Mouse (Mus musculus) ES-E14 (cell line): Measurements from ENCODE around the gene Lifr. TPM values are rescaled to one million over a fixed set of nuclear protein-coding genes. Genes with fewer than 3 reads are reported as not detected.
A peak's percentile ranks its signal among the peaks of the same experiment; 100 is the strongest.

Experiments
- DNase-seq: peaks from one replicate; pipeline ENCODE4 v3.0.0-alpha.2; 2013; ENCODE audit warnings: low read depth, low spot score
- H3K27ac ChIP-seq: 2 replicates; pipeline ENCODE4 v1.5.1; 2012; ENCODE audit warnings: low read depth, mild to moderate bottlenecking, low read length, moderate library complexity, mixed read lengths; ENCODE audit not compliant: poor library complexity, insufficient read depth, severe bottlenecking
- H3K36me3 ChIP-seq: 2 replicates; pipeline ENCODE4 v1.6.1; 2012; ENCODE audit warnings: mild to moderate bottlenecking, low read length, moderate library complexity, mixed read lengths; ENCODE audit not compliant: control insufficient read depth, poor library complexity, insufficient read depth, severe bottlenecking
- H3K4me1 ChIP-seq, 2 experiments: fragments of 150-350 bp in 1 of 2; sonication (generic) in 1 of 2; 2 replicates each; pipeline ENCODE4 v1.6.1; 2012; ENCODE audit warnings: low read length in 2 of 2, mild to moderate bottlenecking in 1 of 2, mixed read lengths in 1 of 2; ENCODE audit not compliant: control insufficient read depth in 2 of 2, insufficient read depth in 2 of 2, poor library complexity in 1 of 2
- H3K4me3 ChIP-seq, 2 experiments: fragments of 150-350 bp in 1 of 2; sonication (generic) in 1 of 2; 2 replicates each; pipeline ENCODE4 v1.5.1; 2012; ENCODE audit warnings: low read length in 2 of 2, low read depth in 1 of 2, mild to moderate bottlenecking in 1 of 2, mixed read lengths in 1 of 2; ENCODE audit not compliant: insufficient read depth in 1 of 2, poor library complexity in 1 of 2, severe bottlenecking in 1 of 2
- H3K9ac ChIP-seq: 2 replicates; pipeline ENCODE4 v1.6.1; 2012; ENCODE audit warnings: low read depth, mild to moderate bottlenecking, low read length, mixed read lengths; ENCODE audit not compliant: poor library complexity, insufficient read depth, severe bottlenecking
- H3K9me3 ChIP-seq: fragments of 150-350 bp; sonication (generic); 2 replicates; pipeline ENCODE4 v1.6.1; 2012; ENCODE audit warnings: low read depth, mild to moderate bottlenecking, low read length; ENCODE audit not compliant: control insufficient read depth, insufficient read depth
- CHD2 ChIP-seq: IDR thresholded peaks from 2 replicates; pipeline ENCODE4 v1.6.1; 2014; ENCODE audit warnings: mild to moderate bottlenecking, low read depth, low read length, inconsistent platforms
- HCFC1 ChIP-seq: IDR thresholded peaks from 2 replicates; pipeline ENCODE4 v1.6.1; 2012; ENCODE audit warnings: low read length, inconsistent platforms, borderline replicate concordance; ENCODE audit not compliant: insufficient read depth
- MAFK ChIP-seq: IDR thresholded peaks from 2 replicates; pipeline ENCODE4 v1.6.1; 2014; ENCODE audit warnings: mild to moderate bottlenecking, low read depth, low read length, inconsistent platforms; ENCODE audit not compliant: insufficient read depth
- ZC3H11A ChIP-seq: IDR thresholded peaks from 2 replicates; pipeline ENCODE4 v1.6.1; 2012; ENCODE audit warnings: low read depth, mild to moderate bottlenecking, inconsistent platforms, low read length, borderline replicate concordance
- ZNF384 ChIP-seq: IDR thresholded peaks from 2 replicates; pipeline ENCODE4 v1.6.1; 2012; ENCODE audit warnings: low read depth, low read length, inconsistent platforms
- in situ Hi-C, 2 experiments: fragments of 600-800 bp; cut with MboI; formaldehyde crosslinking; loops; one replicate each; pipeline ENCODE4 v1.15.1; 2025; ENCODE audit warnings: low sequenced_read_pairs in 2 of 2, inconsistent platforms in 1 of 2; ENCODE audit not compliant: unreplicated experiment in 2 of 2
- total RNA-seq: library from RNA; depleted of rRNA; stranded (reverse); fragments of 300-350 nt; gene quantifications from 2 replicates; pipeline ENCODE4 v1.2.3, GENCODE M21; 2012

The Lifr gene
- total RNA-seq, 1 experiment = 89.3 TPM

GRCm38 (mm10) chr15:7137607-7138006 is 47.2 kb downstream of the Lifr start:
- peaks cover 12% of the 10 kb centered on the region; the same call in 1 of the 2 replicates for H3K36me3 ChIP-seq
- no peak for DNase-seq
- in situ Hi-C loops = no loop called here
- H3K4me3 ChIP-seq = no peak overlapping the region
- no peaks in the 10 kb centered on the region for H3K9me3 ChIP-seq
- no peak for TF ChIP-seq CHD2
- TF ChIP-seq ZNF384 = no peak
- no peak for TF ChIP-seq ZC3H11A
- no peak for TF ChIP-seq HCFC1
- no peak for TF ChIP-seq MAFK
- H3K9ac ChIP-seq = no peak overlapping the region
- peaks cover 2 to 24% of the 10 kb centered on the region in 2 experiments; a peak in 3 of 4 replicates for H3K4me1 ChIP-seq
- H3K27ac ChIP-seq = no peak overlapping the region

- Histone ChIP-seq H3K4me3 (no peak overlapping the region), H3K9me3 (no peaks in the 10 kb centered on the region), H3K36me3 (peaks cover 12% of the 10 kb centered on the region; the same call in 1 of the 2 replicates), H3K9ac (no peak overlapping the region), H3K27ac (no peak overlapping the region), H3K4me1 (peaks cover 6 to 25% of the 10 kb centered on the region in 2 experiments; a peak in 3 of 4 replicates)
- in situ Hi-C loops = no loop called here
- DNase-seq = no peak
- TF ChIP-seq MAFK (no peak), ZNF384 (no peak), CHD2 (no peak), ZC3H11A (no peak), HCFC1 (no peak)
These were observed 48.1 kb downstream of the Lifr start for GRCm38 (mm10) chr15:7138471-7138870.

- DNase-seq = no peak
- no peak overlapping the region for H3K4me3 ChIP-seq
- in situ Hi-C loops = no loop called here
- TF ChIP-seq MAFK = no peak
- no peak for TF ChIP-seq CHD2
- no peak for TF ChIP-seq ZNF384
- no peak for TF ChIP-seq HCFC1
- TF ChIP-seq ZC3H11A = no peak
- H3K9me3 ChIP-seq = no peaks in the 10 kb centered on the region
- H3K4me1 ChIP-seq = peaks cover 6 to 36% of the 10 kb centered on the region in 2 experiments; a peak in 3 of 4 replicates
- no peak overlapping the region for H3K9ac ChIP-seq
- H3K36me3 ChIP-seq = peaks cover 14% of the 10 kb centered on the region; the same call in 1 of the 2 replicates
- H3K27ac ChIP-seq = no peak overlapping the region
These were observed 49.9 kb downstream of the Lifr start for GRCm38 (mm10) chr15:7140322-7140721.

GRCm38 (mm10) chr15:7141246-7141645 is 50.8 kb downstream of the Lifr start:
- TF ChIP-seq HCFC1 = no peak
- no peak for TF ChIP-seq MAFK
- no peak for TF ChIP-seq ZC3H11A
- TF ChIP-seq CHD2 = no peak
- TF ChIP-seq ZNF384 = no peak
- Histone ChIP-seq H3K36me3 (peaks cover 11% of the 10 kb centered on the region; the same call in 1 of the 2 replicates), H3K4me1 (peaks cover 6 to 39% of the 10 kb centered on the region in 2 experiments; a peak in 3 of 4 replicates), H3K9ac (peak overlapping the region; percentile 38), H3K9me3 (no peaks in the 10 kb centered on the region), H3K4me3 (peak overlapping the region in 1 of 2 experiments; percentile 1; a peak in 1 of 4 replicates), H3K27ac (no peak overlapping the region)
- in situ Hi-C loops = no loop called here
- DNase-seq = no peak
